ENCODE assay signal across 31 mouse cellular contexts in genomic region chr5:135399382-135399781, GRCm38 (mm10). TPM values are rescaled to one million over a fixed set of nuclear protein-coding genes. Genes with fewer than 3 reads are reported as not detected.
DNase-seq lines count a peak whose midpoint lies in the region; ATAC-seq and TF ChIP-seq lines count a peak whose summit lies in the region.
"Had no signal": no experiment of that assay in that cellular context is flagged by ENCODE, and none has a peak within 500 bp of the region (broad histone marks: within the 10 kb centered on the region; RNA-seq: fewer than 3 reads in every experiment).

No protein-coding gene starts in this region.

- H3K4me3 ChIP-seq in kidney, postnatal 0 days (replicated peaks; ENCODE audit: low read depth, low read length), result no peak overlapping the region
- no peak overlapping the region; the same call in 1 of the 2 replicates for H3K4me3 ChIP-seq in testis, adult 2 months (ENCODE audit: control insufficient read depth, low read depth, low read length)
- H3K4me3 ChIP-seq: embryonic facial prominence, embryonic 13.5 days; embryonic facial prominence, embryonic 15.5 days; erythroblast, embryonic 14.5 days; forebrain, embryonic 10.5 days; forebrain, embryonic 12.5 days had no signal

- H3K4me1 ChIP-seq in kidney, postnatal 0 days (replicated peaks; ENCODE audit: insufficient read depth, low read length), result no peaks in the 10 kb centered on the region
- peaks cover 4% of the 10 kb centered on the region for H3K4me1 ChIP-seq in testis, adult 2 months (ENCODE audit: control insufficient read depth, insufficient read depth, low read length)

- TF ChIP-seq CTCF in kidney, postnatal 0 days (IDR thresholded peaks at IDR 0.05; ENCODE audit: low read depth), result no peak
- no peak for TF ChIP-seq CTCF in testis, adult 2 months (IDR thresholded peaks at IDR 0.05; ENCODE audit: control insufficient read depth, insufficient read depth, insufficient replicate concordance, low read depth, low read length)

- H3K36me3 ChIP-seq in kidney, postnatal 0 days (ENCODE audit: insufficient read depth, low read length), result no peaks in the 10 kb centered on the region
- no peaks in the 10 kb centered on the region for H3K36me3 ChIP-seq in testis, adult 2 months (ENCODE audit: control insufficient read depth, insufficient read depth, low read length)
- H3K36me3 ChIP-seq: embryonic facial prominence, embryonic 13.5 days; embryonic facial prominence, embryonic 15.5 days; forebrain, embryonic 10.5 days; forebrain, embryonic 12.5 days; G1E had no signal

- H3K9me3 ChIP-seq in kidney, postnatal 0 days (replicated peaks; ENCODE audit: low read length), result no peaks in the 10 kb centered on the region
- H3K9me3 ChIP-seq: embryonic facial prominence, embryonic 13.5 days; embryonic facial prominence, embryonic 15.5 days; forebrain, embryonic 12.5 days; G1E had no signal

- intact Hi-C loops in left cerebral cortex, postnatal 10 days (cut with DNase I), result loop anchor here (2.0 kb wide), 1 partner anchor 95 kb away; no protein-coding TSS in a partner anchor

- no peak overlapping the region for H3K9ac ChIP-seq in kidney, postnatal 0 days (ENCODE audit: low read depth, low read length)
- H3K9ac ChIP-seq: embryonic facial prominence, embryonic 13.5 days; embryonic facial prominence, embryonic 15.5 days; forebrain, embryonic 12.5 days had no signal

- no peak for ATAC-seq in kidney, postnatal 0 days (replicated peaks; ENCODE audit: low FRiP score, low read depth)
- ATAC-seq: forebrain, embryonic 14.5 days; forebrain, embryonic 16.5 days had no signal

- peak; percentile 13 for DNase-seq in kidney, postnatal 0 days (ENCODE audit: low spot score)
- no peak for DNase-seq in kidney, adult 18-20 months
- peak; percentile 39 for DNase-seq in 416B (ENCODE audit: low read depth)
- DNase-seq in testis, postnatal 14 days (ENCODE audit: low spot score), result peak; percentile 55
- DNase-seq in left cerebral cortex, postnatal 10 days (ENCODE audit: extremely low spot score in 1 of 2, low spot score in 2 of 2), result no peak
- DNase-seq in Muller cell, postnatal 12 days (ENCODE audit: inconsistent ontology term), result no peak
- DNase-seq: adrenal gland, adult 2 months; adrenal gland, postnatal 10 days; adrenal gland, postnatal 25 days; B cell, adult 2 months; cerebellum, adult 11 months; cerebellum, adult 18-20 months; cerebellum, adult 8-10 months; cerebellum, adult 9-11 months; cerebellum, postnatal 14 days; cerebellum, postnatal 36 days; embryo, embryonic 11 days had no signal

- TF ChIP-seq POLR2A in testis, adult 2 months (IDR thresholded peaks at IDR 0.05; ENCODE audit: control insufficient read depth, low read depth, low read length), result no peak; the same call in 1 of the 2 replicates

- WGBS in kidney, postnatal 0 days, result 53% methylated on average over 6 of the region's 6 CpGs

- no peak overlapping the region for H3K27ac ChIP-seq in kidney, postnatal 0 days
- peak overlapping the region; percentile 52 for H3K27ac ChIP-seq in testis, adult 2 months (ENCODE audit: control insufficient read depth, insufficient read depth, low read depth, low read length)
- H3K27ac ChIP-seq: embryonic facial prominence, embryonic 13.5 days; embryonic facial prominence, embryonic 15.5 days; forebrain, embryonic 10.5 days; forebrain, embryonic 12.5 days had no signal

- no peak overlapping the region for H3K4me2 ChIP-seq in kidney, postnatal 0 days (ENCODE audit: low read length)
- H3K4me2 ChIP-seq: embryonic facial prominence, embryonic 13.5 days; embryonic facial prominence, embryonic 15.5 days; forebrain, embryonic 12.5 days had no signal

- H3K27me3 ChIP-seq in kidney, postnatal 0 days (ENCODE audit: insufficient read depth, low read length), result no peaks in the 10 kb centered on the region
- no peaks in the 10 kb centered on the region for H3K27me3 ChIP-seq in testis, adult 2 months (ENCODE audit: control insufficient read depth, insufficient read depth, low read length)
- H3K27me3 ChIP-seq: embryonic facial prominence, embryonic 13.5 days; embryonic facial prominence, embryonic 15.5 days had no signal

RNA-seq across cellular contexts. Expression of gene Pom121, which starts 5.0 kb away (rescaled TPM):
- polyA plus RNA-seq in kidney, postnatal 0 days (2015; fragmentation: Nextera tagmentation; extraction: Ambion mirVana), result 8.1 and 8.9 TPM in 2 replicates
- polyA plus RNA-seq in testis, adult 2 months (2012; rRNA removed), result 97.5 and 107 TPM in 2 replicates
- 10 to 100 TPM; 37.5 to 39.1 TPM for total RNA-seq in left cerebral cortex, postnatal 10 days (2021)

RNA-seq across cellular contexts. Expression of gene Nsun5, which starts 29.6 kb away (rescaled TPM):
- polyA plus RNA-seq in kidney, postnatal 0 days (2015; fragmentation: Nextera tagmentation; extraction: Ambion mirVana), result 22.7 and 23.8 TPM in 2 replicates
- polyA plus RNA-seq in testis, adult 2 months (2012; rRNA removed), result 16.0 and 16.5 TPM in 2 replicates
- 10 to 100 TPM; 20.4 to 25.7 TPM for total RNA-seq in left cerebral cortex, postnatal 10 days (2021)

RNA-seq across cellular contexts. Expression of gene Trim50, which starts 46.3 kb away (rescaled TPM):
- polyA plus RNA-seq in kidney, postnatal 0 days (2015; fragmentation: Nextera tagmentation; extraction: Ambion mirVana), result not detected in 2 replicates
- polyA plus RNA-seq in testis, adult 2 months (2012; rRNA removed), result 0.78 and 0.99 TPM in 2 replicates
- total RNA-seq in left cerebral cortex, postnatal 10 days (2021), result not detected
- total RNA-seq: adrenal gland, adult 2 months; adrenal gland, postnatal 10 days; adrenal gland, postnatal 25 days; CH12.LX; common myeloid progenitor, adult 5-6 weeks had no signal
- polyA plus RNA-seq: adrenal gland, adult 2 months; brain, embryonic 14.5 days; CD4-positive, CD25-positive, alpha-beta regulatory T cell, adult 4 months; embryonic facial prominence, embryonic 11.5 days; embryonic facial prominence, embryonic 15.5 days; erythroblast, embryonic 14.5 days; forebrain, embryonic 10.5 days; forebrain, embryonic 12.5 days; forebrain, embryonic 14.5 days; forebrain, embryonic 16.5 days; G1E had no signal

RNA-seq across cellular contexts. Expression of gene Fkbp6, which starts 49.5 kb away (rescaled TPM):
- not detected in 2 replicates for polyA plus RNA-seq in kidney, postnatal 0 days (2015; fragmentation: Nextera tagmentation; extraction: Ambion mirVana)
- 71.8 and 87.2 TPM in 2 replicates for polyA plus RNA-seq in testis, adult 2 months (2012; rRNA removed)
- total RNA-seq in left cerebral cortex, postnatal 10 days (2021), result under 1 TPM in 1 of 2 experiments, not detected in 1; 0.65 TPM
- total RNA-seq: adrenal gland, adult 2 months; CH12.LX; common myeloid progenitor, adult 5-6 weeks; G1E had no signal
- polyA plus RNA-seq: adrenal gland, adult 2 months; CD4-positive, CD25-positive, alpha-beta regulatory T cell, adult 4 months; embryonic facial prominence, embryonic 11.5 days; embryonic facial prominence, embryonic 13.5 days; embryonic facial prominence, embryonic 15.5 days; erythroblast, embryonic 14.5 days; forebrain, embryonic 14.5 days; forebrain, embryonic 16.5 days; G1E had no signal

Comparison
In these comparisons a context has a peak if more than half of its experiments do, and no peak if none do; other contexts are left out.
1. DNase-seq: peak in kidney, postnatal 0 days (single experiment), 416B (single experiment) and testis, postnatal 14 days (single experiment); none in kidney, adult 18-20 months (single experiment), left cerebral cortex, postnatal 10 days (0 of 2) and Muller cell, postnatal 12 days (single experiment).